Mouse (Mus musculus) CH12.LX (cell line): ENCODE measurements at regions not wholly inside any gene's neighbourhood (a gene's known extent, or its start where the extent isn't known, plus 50 kb on each side); places are given as distances from the start of the nearest gene placed in this dataset.

ENCODE experiments used
- DNase-seq: peaks from one replicate; pipeline ENCODE4 v3.0.0-alpha.2; 2013; ENCODE audit errors: extremely low read depth
- H3K27ac ChIP-seq: 2 replicates; pipeline ENCODE4 v1.5.1; 2012; ENCODE audit warnings: low read depth, mild to moderate bottlenecking, control low read depth, moderate library complexity; ENCODE audit not compliant: insufficient read depth
- H3K27me3 ChIP-seq: replicated peaks from 2 replicates; pipeline ENCODE3; 2012; ENCODE audit warnings: inconsistent platforms
- H3K36me3 ChIP-seq, 2 experiments: replicated peaks in 1 of 2; 2 replicates each; pipeline versions ENCODE3 to v1.6.1; 2012; ENCODE audit warnings: inconsistent platforms in 1 of 2, low read length in 1 of 2, mild to moderate bottlenecking in 1 of 2, mixed read lengths in 1 of 2, moderate library complexity in 1 of 2; ENCODE audit not compliant: control insufficient read depth in 1 of 2, insufficient read depth in 1 of 2
- H3K4me1 ChIP-seq, 2 experiments: 2 replicates each; pipeline ENCODE4 v1.6.1; 2012; ENCODE audit warnings: inconsistent platforms in 1 of 2, moderate library complexity in 1 of 2; ENCODE audit not compliant: insufficient read depth in 2 of 2, control insufficient read depth in 1 of 2
- H3K4me2 ChIP-seq: 2 replicates; pipeline ENCODE4 v1.6.1; 2012; ENCODE audit warnings: low read depth, mild to moderate bottlenecking, control low read depth; ENCODE audit not compliant: poor library complexity, insufficient read depth, severe bottlenecking
- H3K4me3 ChIP-seq, 3 experiments: fragments of 150-350 bp in 1 of 3; sonication (generic) in 1 of 3; replicated peaks in 1 of 3; 2 replicates each; pipeline versions ENCODE3 to v1.5.1; 2011 to 2012; ENCODE audit warnings: low read depth in 2 of 3, low read length in 2 of 3, mild to moderate bottlenecking in 2 of 3, moderate library complexity in 2 of 3, control low read depth in 1 of 3, improper control_type of control experiment in 1 of 3, inconsistent platforms in 1 of 3, mixed read lengths in 1 of 3; ENCODE audit not compliant: poor library complexity in 1 of 3
- H3K79me2 ChIP-seq: replicated peaks from 2 replicates; pipeline ENCODE4 v1.6.1; 2012; ENCODE audit warnings: mild to moderate bottlenecking, moderate library complexity; ENCODE audit not compliant: control insufficient read depth, poor library complexity, insufficient read depth, severe bottlenecking; ENCODE audit errors: extremely low read depth
- H3K9ac ChIP-seq: 2 replicates; pipeline ENCODE4 v1.6.1; 2012; ENCODE audit warnings: low read depth, mild to moderate bottlenecking, control low read depth, moderate library complexity; ENCODE audit not compliant: insufficient read depth
- H3K9me3 ChIP-seq: replicated peaks from 2 replicates; pipeline ENCODE3; 2012; ENCODE audit warnings: low read length, inconsistent platforms, mixed read lengths
- BHLHE40 ChIP-seq: IDR thresholded peaks from 2 replicates; pipeline ENCODE4 v1.6.1; 2011; ENCODE audit warnings: mild to moderate bottlenecking, low read depth, low read length, improper control_type of control experiment
- CHD1 ChIP-seq: IDR thresholded peaks from 2 replicates; pipeline ENCODE4 v1.6.1; 2012; ENCODE audit warnings: low read depth, low read length, improper control_type of control experiment, inconsistent platforms
- CHD2 ChIP-seq: IDR thresholded peaks from 2 replicates; pipeline ENCODE4 v1.6.1; 2011; ENCODE audit warnings: low read length, improper control_type of control experiment
- CTCF ChIP-seq, 2 experiments: IDR thresholded peaks in 1 of 2; conservative IDR thresholded peaks in 1 of 2; 2 replicates each; pipeline ENCODE4 v1.5.1; 2011 to 2012; ENCODE audit warnings: low read depth in 2 of 2, low read length in 2 of 2, improper control_type of control experiment in 1 of 2, inconsistent platforms in 1 of 2, mild to moderate bottlenecking in 1 of 2, moderate library complexity in 1 of 2
- ELF1 ChIP-seq: IDR thresholded peaks from 2 replicates; pipeline ENCODE4 v1.6.1; 2014; ENCODE audit warnings: low read depth, mild to moderate bottlenecking, inconsistent platforms, low read length, improper control_type of control experiment
- ETS1 ChIP-seq: conservative IDR thresholded peaks from 2 replicates; pipeline ENCODE4 v1.6.1; 2012; ENCODE audit warnings: low read depth, mild to moderate bottlenecking, inconsistent platforms, low read length, improper control_type of control experiment, moderate library complexity
- GABPA ChIP-seq: IDR thresholded peaks from 2 replicates; pipeline ENCODE4 v1.6.1; 2012; ENCODE audit warnings: low read depth, low read length, improper control_type of control experiment, inconsistent platforms; ENCODE audit not compliant: insufficient replicate concordance
- HCFC1 ChIP-seq: IDR thresholded peaks from 2 replicates; pipeline ENCODE4 v1.6.1; 2012; ENCODE audit warnings: low read depth, mild to moderate bottlenecking, inconsistent platforms, low read length, improper control_type of control experiment
- JUND ChIP-seq: conservative IDR thresholded peaks from 2 replicates; pipeline ENCODE4 v1.6.1; 2011; ENCODE audit warnings: low read depth, low read length, improper control_type of control experiment
- KAT2A ChIP-seq: IDR thresholded peaks from 2 replicates; pipeline ENCODE4 v1.6.1; 2012; ENCODE audit warnings: low read length, improper control_type of control experiment, inconsistent platforms; ENCODE audit not compliant: insufficient replicate concordance
- MAX ChIP-seq: IDR thresholded peaks from 2 replicates; pipeline ENCODE4 v1.6.1; 2011; ENCODE audit warnings: low read length, improper control_type of control experiment
- MAZ ChIP-seq: IDR thresholded peaks from 2 replicates; pipeline ENCODE4 v1.6.1; 2012; ENCODE audit warnings: low read depth, mild to moderate bottlenecking, inconsistent platforms, low read length, improper control_type of control experiment, moderate library complexity
- MEF2A ChIP-seq: IDR thresholded peaks from 2 replicates; pipeline ENCODE4 v1.6.1; 2014; ENCODE audit warnings: low read depth, mild to moderate bottlenecking, inconsistent platforms, low read length, improper control_type of control experiment, borderline replicate concordance
- MXI1 ChIP-seq: IDR thresholded peaks from 2 replicates; pipeline ENCODE4 v1.6.1; 2011; ENCODE audit warnings: mild to moderate bottlenecking, low read depth, low read length, improper control_type of control experiment
- MYC ChIP-seq: IDR thresholded peaks from 2 replicates; pipeline ENCODE4 v1.6.1; 2011; ENCODE audit warnings: low read depth, mild to moderate bottlenecking, improper control_type of control experiment, low read length
- NELFE ChIP-seq: IDR thresholded peaks from 2 replicates; pipeline ENCODE4 v1.6.1; 2011; ENCODE audit warnings: low read depth, low read length, improper control_type of control experiment
- NRF1 ChIP-seq: IDR thresholded peaks from 2 replicates; pipeline ENCODE4 v1.6.1; 2014; ENCODE audit warnings: low read depth, mild to moderate bottlenecking, inconsistent platforms, low read length, improper control_type of control experiment, moderate library complexity
- PAX5 ChIP-seq: IDR thresholded peaks from 2 replicates; pipeline ENCODE4 v1.6.1; 2012; ENCODE audit warnings: low read length, inconsistent platforms, mixed read lengths
- POLR2A ChIP-seq: IDR thresholded peaks from 2 replicates; pipeline ENCODE4 v1.6.1; 2011; ENCODE audit warnings: low read depth, mild to moderate bottlenecking, improper control_type of control experiment, low read length
- POLR2AphosphoS2 ChIP-seq: IDR thresholded peaks from 2 replicates; pipeline ENCODE4 v1.6.1; 2011; ENCODE audit warnings: low read depth, low read length, improper control_type of control experiment
- RAD21 ChIP-seq: IDR thresholded peaks from 2 replicates; pipeline ENCODE4 v1.6.1; 2011; ENCODE audit warnings: low read depth, mild to moderate bottlenecking, low read length, improper control_type of control experiment, moderate library complexity
- SIN3A ChIP-seq: IDR thresholded peaks from 2 replicates; pipeline ENCODE4 v1.6.1; 2012; ENCODE audit warnings: low read length, improper control_type of control experiment, inconsistent platforms
- SMC3 ChIP-seq: IDR thresholded peaks from 2 replicates; pipeline ENCODE4 v1.6.1; 2011; ENCODE audit warnings: low read depth, low read length, improper control_type of control experiment
- TBP ChIP-seq: conservative IDR thresholded peaks from 2 replicates; pipeline ENCODE4 v1.6.1; 2011; ENCODE audit warnings: low read depth, low read length, improper control_type of control experiment
- UBTF ChIP-seq: IDR thresholded peaks from 2 replicates; pipeline ENCODE4 v1.6.1; 2012; ENCODE audit warnings: low read depth, mild to moderate bottlenecking, inconsistent platforms, low read length, improper control_type of control experiment, moderate library complexity
- USF1 ChIP-seq: IDR thresholded peaks from 2 replicates; pipeline ENCODE4 v1.6.1; 2014; ENCODE audit warnings: low read depth, mild to moderate bottlenecking, inconsistent platforms, low read length, improper control_type of control experiment
- ZC3H11A ChIP-seq: IDR thresholded peaks from 2 replicates; pipeline ENCODE4 v1.6.1; 2012; ENCODE audit warnings: low read depth, mild to moderate bottlenecking, inconsistent platforms, low read length, improper control_type of control experiment
- ZMIZ1 ChIP-seq: IDR thresholded peaks from 2 replicates; pipeline ENCODE4 v1.6.1; 2012; ENCODE audit warnings: low read depth, mild to moderate bottlenecking, inconsistent platforms, low read length, improper control_type of control experiment
- dilution Hi-C: fragments of 300-500 bp; cut with MboI; formaldehyde crosslinking; loops from 2 replicates; pipeline ENCODE4 v1.14.3; 2020; ENCODE audit warnings: low sequenced_read_pairs; ENCODE audit not compliant: extremely low pct_unique_long_range_greater_than_20kb, extremely low pct_ligation_motif_present
- in situ Hi-C: fragments of 300-500 bp; cut with MboI; formaldehyde crosslinking; loops from 3 replicates; pipeline ENCODE4 v1.14.3; 2019; ENCODE audit warnings: low sequenced_read_pairs, low pct_ligation_motif_present, low pct_unique_long_range_greater_than_20kb, mixed read lengths

GRCm38 (mm10) chr15:11664839-11665379, 242.2 kb downstream of the Npr3 start:
- H3K79me2 ChIP-seq, result no peaks in the 10 kb centered on the region
- H3K27ac ChIP-seq, result no peak overlapping the region
- dilution Hi-C loops (no loop called here), in situ Hi-C loops (no loop called here)
- TF ChIP-seq MAX (no peak), POLR2A (no peak), CTCF (conservative IDR thresholded peaks at IDR 0.05 in 1 of 2, IDR thresholded peaks at IDR 0.05 in 1 of 2; ENCODE audit: low read depth in 2 of 2, low read length in 2 of 2) (no peak), CHD2 (no peak), GABPA (no peak), POLR2AphosphoS2 (no peak), NRF1 (no peak), USF1 (no peak), NELFE (no peak), PAX5 (no peak), SMC3 (no peak), BHLHE40 (no peak), MAZ (no peak), RAD21 (no peak), UBTF (no peak), SIN3A (no peak), CHD1 (no peak), MYC (no peak)
- no peaks in the 10 kb centered on the region for H3K27me3 ChIP-seq
- no peak overlapping the region for H3K4me3 ChIP-seq
- H3K9me3 ChIP-seq, result no peaks in the 10 kb centered on the region
- H3K4me1 ChIP-seq, result no peaks in the 10 kb centered on the region
- DNase-seq, result no peak
- no peaks in the 10 kb centered on the region for H3K36me3 ChIP-seq
- no peak overlapping the region for H3K4me2 ChIP-seq
- H3K9ac ChIP-seq, result no peak overlapping the region

- DNase-seq, result no peak
Measured at GRCm38 (mm10) chr15:11655168-11655567, 251.9 kb downstream of the Npr3 start.

More at GRCm38 (mm10) chr15:11655168-11655567, 251.9 kb downstream of the Npr3 start:
- in situ Hi-C loops (no loop called here), dilution Hi-C loops (no loop called here)
- H3K4me1 ChIP-seq, result peaks cover 0 to 13% of the 10 kb centered on the region in 2 experiments; a peak in 2 of 4 replicates
- no peaks in the 10 kb centered on the region for H3K36me3 ChIP-seq
- H3K27me3 ChIP-seq, result no peaks in the 10 kb centered on the region
- no peak overlapping the region for H3K4me2 ChIP-seq
- no peaks in the 10 kb centered on the region for H3K79me2 ChIP-seq
- no peak overlapping the region for H3K4me3 ChIP-seq
- no peaks in the 10 kb centered on the region for H3K9me3 ChIP-seq
- no peak overlapping the region for H3K9ac ChIP-seq
- no peak for TF ChIP-seq ZC3H11A
- no peak for TF ChIP-seq POLR2AphosphoS2
- no peak for TF ChIP-seq ETS1
- no peak for TF ChIP-seq MEF2A
- no peak for TF ChIP-seq JUND
- TF ChIP-seq PAX5, result no peak
- no peak for TF ChIP-seq TBP
- no peak for TF ChIP-seq ELF1
- TF ChIP-seq MXI1, result no peak
- no peak for TF ChIP-seq RAD21
- no peak for TF ChIP-seq SIN3A
- TF ChIP-seq ZMIZ1, result no peak
- no peak for TF ChIP-seq HCFC1
- TF ChIP-seq UBTF, result no peak
- no peak for TF ChIP-seq KAT2A
- TF ChIP-seq CHD1, result no peak
- TF ChIP-seq CHD2, result no peak
- TF ChIP-seq SMC3, result no peak
- H3K27ac ChIP-seq, result no peak overlapping the region
